Mouse (Mus musculus) stomach, embryonic 15.5 days (tissue): ENCODE data around the gene Gm10309. TPM values are rescaled to one million over a fixed set of nuclear protein-coding genes. Genes with fewer than 3 reads are reported as not detected.

Source experiments
- polyA plus RNA-seq: library from polyadenylated mRNA; unstranded; fragments of >200 nt; fragmentation: Nextera tagmentation; extraction: Ambion mirVana; gene quantifications from 2 replicates; pipeline ENCODE4 v1.2.1, GENCODE M21; 2015

The Gm10309 gene
- polyA plus RNA-seq, 1 experiment from 2014 or later: 0.31 TPM

Other genes starting within 250 kb of the Gm10309 start
- 4.2 and 5.1 TPM in 2 replicates for gene Epas1, start 248.5 kb upstream of the Gm10309 start, polyA plus RNA-seq